Mouse (Mus musculus) cortical plate, adult 2 months (tissue): Measurements from ENCODE around the gene Pawr. TPM values are rescaled to one million over a fixed set of nuclear protein-coding genes. Genes with fewer than 3 reads are reported as not detected.

ENCODE experiments used
- H3K27ac ChIP-seq: fragments of 200-500 bp; 2 replicates; pipeline ENCODE4 v1.5.1; 2012; ENCODE audit warnings: low read length, control low read depth, inconsistent platforms; ENCODE audit not compliant: insufficient read depth
- H3K4me1 ChIP-seq: fragments of 200-500 bp; 2 replicates; pipeline ENCODE4 v1.6.1; 2011; ENCODE audit warnings: low read length; ENCODE audit not compliant: control insufficient read depth, insufficient read depth
- H3K4me3 ChIP-seq: fragments of 200-500 bp; 2 replicates; pipeline ENCODE4 v1.5.1; 2011; ENCODE audit warnings: mild to moderate bottlenecking, low read length, control low read depth; ENCODE audit not compliant: insufficient read depth
- CTCF ChIP-seq: fragments of 200-500 bp; IDR thresholded peaks from 2 replicates; pipeline ENCODE4 v1.5.1; 2011; ENCODE audit warnings: mild to moderate bottlenecking, control low read depth, low read length; ENCODE audit not compliant: insufficient read depth; ENCODE audit errors: extremely low read depth
- POLR2A ChIP-seq: fragments of 200-500 bp; IDR thresholded peaks from 2 replicates; pipeline ENCODE4 v1.6.1; 2011; ENCODE audit warnings: mild to moderate bottlenecking, low read length, control low read depth; ENCODE audit not compliant: insufficient read depth; ENCODE audit errors: extremely low read depth
- polyA plus RNA-seq: library from polyadenylated mRNA; depleted of rRNA; stranded (reverse); fragments of >200 nt; gene quantifications from 2 replicates; pipeline ENCODE4 v1.2.3, GENCODE M21; 2012

Gene Pawr
- polyA plus RNA-seq, 1 experiment = 2.8 TPM

- H3K27ac ChIP-seq = no peak overlapping the region
- no peak overlapping the region for H3K4me3 ChIP-seq
- H3K4me1 ChIP-seq = no peaks in the 10 kb centered on the region
- TF ChIP-seq POLR2A (no peak), CTCF (no peak)
These were observed 63.3 kb downstream of the Pawr start for GRCm38 (mm10) chr10:108395229-108395628.

- H3K4me1 ChIP-seq = no peaks in the 10 kb centered on the region
- no peak overlapping the region for H3K4me3 ChIP-seq
- no peak overlapping the region for H3K27ac ChIP-seq
- no peak for TF ChIP-seq CTCF
- TF ChIP-seq POLR2A = no peak
These were observed 63.7 kb downstream of the Pawr start for GRCm38 (mm10) chr10:108395647-108396046.

GRCm38 (mm10) chr10:108402751-108403150 lies 70.8 kb downstream of the Pawr start:
- no peaks in the 10 kb centered on the region for H3K4me1 ChIP-seq
- no peak overlapping the region for H3K4me3 ChIP-seq
- TF ChIP-seq CTCF (no peak), POLR2A (no peak)
- no peak overlapping the region for H3K27ac ChIP-seq

- no peak overlapping the region for H3K4me3 ChIP-seq
- no peak overlapping the region for H3K27ac ChIP-seq
- no peaks in the 10 kb centered on the region for H3K4me1 ChIP-seq
- TF ChIP-seq CTCF (no peak), POLR2A (no peak)
These were observed 71.5 kb downstream of the Pawr start for GRCm38 (mm10) chr10:108403366-108403865.

GRCm38 (mm10) chr10:108404087-108404486 lies 72.2 kb downstream of the Pawr start:
- no peak overlapping the region for H3K27ac ChIP-seq
- H3K4me1 ChIP-seq = no peaks in the 10 kb centered on the region
- no peak for TF ChIP-seq CTCF
- TF ChIP-seq POLR2A = no peak
- H3K4me3 ChIP-seq = no peak overlapping the region

- no peaks in the 10 kb centered on the region for H3K4me1 ChIP-seq
- H3K27ac ChIP-seq = no peak overlapping the region
- no peak overlapping the region for H3K4me3 ChIP-seq
- TF ChIP-seq CTCF (no peak), POLR2A (no peak)
These were observed 73.2 kb downstream of the Pawr start for GRCm38 (mm10) chr10:108405076-108405475.

GRCm38 (mm10) chr10:108405931-108406330 lies 74.0 kb downstream of the Pawr start:
- TF ChIP-seq CTCF (no peak), POLR2A (no peak)
- Histone ChIP-seq H3K27ac (no peak overlapping the region), H3K4me3 (no peak overlapping the region), H3K4me1 (no peaks in the 10 kb centered on the region)

- Histone ChIP-seq H3K4me1 (no peaks in the 10 kb centered on the region), H3K4me3 (no peak overlapping the region)
- no peak for TF ChIP-seq POLR2A
- no peak for TF ChIP-seq CTCF
These were observed 75.2 kb downstream of the Pawr start for GRCm38 (mm10) chr10:108406798-108407754.

GRCm38 (mm10) chr10:108408025-108408424 lies 76.1 kb downstream of the Pawr start:
- no peak for TF ChIP-seq POLR2A
- TF ChIP-seq CTCF = no peak
- no peak overlapping the region for H3K27ac ChIP-seq
- H3K4me3 ChIP-seq = no peak overlapping the region
- no peaks in the 10 kb centered on the region for H3K4me1 ChIP-seq

More at GRCm38 (mm10) chr10:108406798-108407754, 75.2 kb downstream of the Pawr start:
- no peak overlapping the region for H3K27ac ChIP-seq

GRCm38 (mm10) chr10:108408437-108408836 lies 76.5 kb downstream of the Pawr start:
- no peak for TF ChIP-seq POLR2A
- TF ChIP-seq CTCF = no peak
- H3K4me1 ChIP-seq = no peaks in the 10 kb centered on the region
- no peak overlapping the region for H3K4me3 ChIP-seq
- H3K27ac ChIP-seq = no peak overlapping the region
